Mouse (Mus musculus) G1E (cell line): ENCODE measurements around the gene Setx.

Experiments
- CTCF ChIP-seq: IDR thresholded peaks from 2 replicates; pipeline ENCODE4 v1.5.1; 2012; ENCODE audit warnings: low read depth, low read length, inconsistent platforms, mixed read lengths
- GATA1 ChIP-seq: IDR thresholded peaks from 2 replicates; pipeline ENCODE4 v1.6.1; 2012; ENCODE audit warnings: borderline replicate concordance, low read length, inconsistent platforms, mixed read lengths
- POLR2AphosphoS5 ChIP-seq: IDR thresholded peaks from 2 replicates; pipeline ENCODE4 v1.6.1; 2012; ENCODE audit warnings: low read depth, low read length, inconsistent platforms; ENCODE audit not compliant: insufficient replicate concordance

GRCm38 (mm10) chr2:29075331-29076070 is 48.5 kb upstream of the Setx start:
- no peak for TF ChIP-seq CTCF
- no peak for TF ChIP-seq GATA1
- no peak for TF ChIP-seq POLR2AphosphoS5
